Mouse (Mus musculus) mesoderm, embryonic 11.5 days (tissue): ENCODE results near the gene Abcb10.
A peak's percentile ranks its signal among the peaks of the same experiment; 100 is the strongest.
"Not testable (repeated sequence)": the region's sequence is repeated elsewhere in the genome, so short reads cannot be mapped to it uniquely, and the experiment has no call there.

Experiments
- DNase-seq: peaks from one replicate; pipeline ENCODE4 v3.0.0-alpha.2; 2012; ENCODE audit warnings: low read depth, low spot score

The Abcb10 gene

GRCm38 (mm10) chr8:123982826-123983400 is at the start of gene Abcb10:
TSS of gene Abcb10 (minus strand) at chr8:123983122.
- peak; percentile 92 for DNase-seq

- no peak for DNase-seq
These were observed 44.9 kb upstream of the Abcb10 start for GRCm38 (mm10) chr8:124027831-124028230.

- not testable (repeated sequence) for DNase-seq
These were observed 43.3 kb upstream of the Abcb10 start for GRCm38 (mm10) chr8:124026265-124026664.

- DNase-seq = peak; percentile 93
These were observed 38.6 kb upstream of the Abcb10 start, which contains the start of the genes Taf5l and Urb2 for GRCm38 (mm10) chr8:124021237-124022227. TSS of gene Taf5l (minus strand) at chr8:124021397. TSS of gene Urb2 (plus strand) at chr8:124021508.

DNA sequence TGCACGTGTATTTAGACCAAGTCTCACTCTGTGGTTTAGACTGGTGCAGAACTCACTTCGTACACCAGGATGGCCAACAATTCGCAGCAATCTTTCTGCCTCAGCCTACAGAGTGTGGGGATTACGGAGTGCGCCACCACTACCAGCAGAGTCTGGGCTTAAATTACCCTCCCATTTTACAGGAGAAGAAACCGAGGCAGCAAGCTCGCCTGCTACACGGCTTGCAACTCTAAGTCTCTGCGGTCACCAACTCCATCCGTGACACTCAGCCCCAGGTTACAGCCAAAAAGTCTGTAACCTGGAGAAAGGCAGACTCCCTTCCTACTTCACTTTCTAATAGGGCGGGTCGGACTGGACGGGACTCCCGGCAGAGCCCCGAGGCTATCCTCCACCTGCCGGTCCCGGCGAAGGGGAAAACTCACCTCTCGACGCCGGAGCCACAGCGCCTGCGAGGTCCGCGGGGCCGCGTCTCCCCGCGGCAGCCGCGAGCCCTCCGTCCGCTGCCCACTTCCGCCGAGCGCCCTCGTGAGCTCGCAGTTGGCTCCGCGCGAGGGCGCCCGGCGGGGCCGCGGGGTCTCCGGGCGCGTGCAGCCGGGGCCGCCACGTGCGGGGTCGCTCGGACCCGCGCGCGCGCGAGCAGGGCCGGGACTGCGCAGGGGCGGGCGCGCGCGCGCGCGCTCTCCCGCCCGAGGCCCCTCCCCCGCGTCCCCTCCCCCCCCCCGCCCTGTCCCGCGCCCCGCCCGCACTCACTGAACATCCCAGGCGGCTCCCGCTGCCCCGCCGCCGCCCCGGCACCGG is 37.7 kb upstream of the Abcb10 start:
- DNase-seq = peak; percentile 86

- peak; percentile 14 for DNase-seq
These were observed 36.9 kb upstream of the Abcb10 start for GRCm38 (mm10) chr8:124019782-124020181.

GRCm38 (mm10) chr8:124014751-124015150 is 31.8 kb upstream of the Abcb10 start:
- no peak for DNase-seq

- not testable (repeated sequence) for DNase-seq
These were observed 31.4 kb upstream of the Abcb10 start for GRCm38 (mm10) chr8:124014299-124014698.

DNA sequence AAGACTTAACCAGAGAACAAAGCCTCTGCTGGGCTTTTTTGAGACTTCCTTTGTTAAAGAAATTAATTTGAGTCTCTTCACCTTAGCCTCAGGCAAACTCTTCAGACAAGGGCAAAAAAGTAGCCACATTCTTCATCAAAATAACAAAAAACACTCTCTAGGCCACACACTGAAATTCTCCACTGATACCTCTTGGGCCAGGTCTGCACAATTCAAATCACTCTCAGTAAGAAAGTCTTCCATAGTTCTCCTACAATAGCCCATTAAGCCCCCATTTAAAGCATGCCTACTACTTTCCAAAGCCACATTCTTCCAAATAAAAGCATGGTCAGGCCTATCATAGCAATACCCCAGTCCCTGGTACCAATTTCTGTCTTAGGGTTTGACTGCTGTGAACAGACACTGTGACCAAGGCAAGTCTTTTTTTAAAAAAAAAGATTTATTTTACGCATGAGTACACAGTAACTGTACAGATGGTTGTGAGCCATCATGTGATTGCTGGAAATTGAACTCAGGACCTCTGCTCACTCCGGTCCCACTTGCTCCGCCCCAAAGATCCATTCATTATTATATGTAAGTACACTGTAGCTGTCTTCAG is 29.2 kb upstream of the Abcb10 start:
- no peak for DNase-seq

DNA sequence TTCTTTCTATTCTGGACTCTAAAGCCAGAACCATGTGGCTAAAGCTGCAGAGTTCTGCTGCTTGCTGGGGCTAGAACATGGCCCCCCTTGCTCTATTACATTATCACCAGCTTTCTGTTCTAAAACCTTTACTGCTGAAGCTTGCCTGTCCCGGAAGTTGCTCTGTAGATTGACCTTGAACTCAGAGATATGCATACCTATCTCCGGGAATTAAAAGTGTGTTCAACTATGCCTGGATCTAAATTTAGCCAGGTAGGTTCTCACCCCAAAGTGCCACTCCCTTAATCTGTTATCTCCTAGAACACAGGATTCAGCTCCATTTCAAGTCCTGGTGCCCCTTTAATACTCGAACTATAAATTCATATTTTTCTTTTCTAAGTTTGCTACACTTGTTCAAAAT is 28.7 kb upstream of the Abcb10 start:
- DNase-seq = no peak

DNA sequence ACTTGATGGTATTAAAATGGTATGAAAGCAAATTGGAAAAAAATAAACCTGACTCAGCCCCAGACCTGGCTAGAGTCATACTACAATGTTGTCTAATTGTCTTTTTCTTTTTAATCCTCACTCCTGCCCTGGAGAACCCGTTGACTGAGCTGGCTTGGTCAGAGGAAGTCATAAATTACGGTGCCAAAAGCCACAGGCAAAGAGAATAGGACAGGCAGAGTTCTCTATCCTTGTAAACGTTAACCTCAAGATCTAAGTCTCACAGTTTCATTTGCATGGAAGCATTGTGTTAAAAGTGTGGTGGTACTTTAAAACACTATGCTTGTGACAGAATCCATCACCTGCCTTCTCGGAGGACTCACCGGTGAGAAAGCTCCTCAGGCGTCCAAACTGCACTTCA is 24.9 kb upstream of the Abcb10 start:
- DNase-seq = no peak

DNA sequence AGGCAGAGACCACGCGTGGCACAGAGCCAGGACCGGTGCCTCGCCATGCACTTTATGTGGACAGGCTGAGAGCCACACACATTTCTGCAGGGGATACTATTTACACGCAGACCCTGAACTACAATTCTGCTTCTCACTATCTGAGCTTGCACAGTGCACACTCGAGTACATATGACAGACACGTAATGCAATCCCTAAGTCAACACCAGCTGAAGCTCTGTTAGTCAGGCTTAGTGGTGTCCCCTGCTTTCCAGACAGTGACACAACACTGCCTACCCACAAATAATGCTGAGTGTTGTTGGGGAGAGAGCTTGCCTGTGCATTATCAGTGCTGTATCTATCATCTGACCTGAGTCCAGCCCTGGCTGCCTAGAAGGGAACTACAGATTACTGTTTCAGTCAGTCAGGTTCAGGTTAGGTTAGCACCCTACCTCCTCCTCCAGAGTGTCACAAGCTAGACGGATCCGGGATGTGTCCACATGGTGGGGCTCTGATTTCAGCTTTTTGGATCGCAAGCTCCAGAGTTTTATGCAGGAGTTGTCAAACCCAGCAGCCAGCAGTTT is 19.7 kb upstream of the Abcb10 start:
- DNase-seq = no peak

DNA sequence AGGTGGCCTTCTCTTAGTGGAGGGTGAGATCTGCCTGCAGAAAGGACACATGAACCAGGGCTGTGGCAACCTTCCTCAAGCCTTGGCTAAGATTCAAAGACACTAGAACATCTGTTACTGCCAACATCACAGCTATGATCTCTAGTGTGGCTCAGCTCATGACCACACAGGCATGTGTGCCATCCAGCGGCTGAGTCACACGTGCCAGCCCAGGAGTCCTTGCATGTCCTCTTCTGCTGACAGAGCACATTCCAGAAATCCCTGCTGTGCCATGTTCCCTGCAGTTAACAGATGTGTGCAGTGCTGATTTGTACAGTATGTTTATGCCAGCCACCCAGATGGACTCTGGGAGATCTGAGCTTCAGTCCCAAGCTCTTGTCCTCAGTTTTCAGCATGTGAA is 16.6 kb upstream of the Abcb10 start:
- no peak for DNase-seq

GRCm38 (mm10) chr8:123993997-123994396 is 11.1 kb upstream of the Abcb10 start:
- DNase-seq = no peak

- no peak for DNase-seq
These were observed 10.7 kb upstream of the Abcb10 start for GRCm38 (mm10) chr8:123993597-123993996.

GRCm38 (mm10) chr8:123992587-123992986 is 9.7 kb upstream of the Abcb10 start:
- DNase-seq = no peak

DNA sequence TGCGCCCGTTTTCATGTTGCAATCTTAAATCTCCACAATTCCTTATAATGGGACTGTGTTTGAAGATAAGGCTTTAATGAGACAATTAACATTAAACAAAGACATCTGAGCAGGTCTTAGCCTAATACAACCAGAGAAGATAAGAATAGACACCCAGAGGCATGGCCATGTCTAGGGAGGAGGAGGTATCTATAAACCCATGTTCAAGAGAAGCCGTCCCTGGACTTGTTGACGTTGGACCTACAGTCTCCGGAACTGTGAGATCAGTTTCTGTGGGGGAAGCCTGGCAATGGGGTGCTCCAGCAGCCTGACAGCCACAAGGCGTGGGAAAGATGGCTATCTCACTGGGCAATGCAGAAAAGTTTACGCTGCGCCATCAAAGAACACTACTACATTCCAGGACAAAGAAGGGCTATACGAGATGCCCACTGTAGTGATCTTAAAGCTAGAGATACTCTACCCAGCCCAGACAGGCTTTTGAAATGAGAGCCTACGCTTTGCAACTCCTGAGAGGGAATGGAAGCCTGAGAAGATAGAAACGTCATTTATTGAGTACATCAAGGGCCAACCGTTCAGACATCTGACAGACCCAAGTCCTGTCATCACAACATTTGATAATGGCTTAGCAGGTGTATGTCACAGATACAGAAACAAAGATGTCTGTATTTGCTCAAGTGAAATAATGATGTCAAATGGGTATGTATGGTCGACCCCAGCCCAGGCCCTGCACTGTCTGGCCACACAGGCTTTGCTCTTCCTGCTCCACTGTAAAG is 7.5 kb upstream of the Abcb10 start:
- DNase-seq = no peak

- no peak for DNase-seq
These were observed 6.2 kb upstream of the Abcb10 start for GRCm38 (mm10) chr8:123989128-123989527.

GRCm38 (mm10) chr8:123988605-123989038 is 5.7 kb upstream of the Abcb10 start:
- no peak for DNase-seq

GRCm38 (mm10) chr8:123982291-123982793 is 580 bp downstream of the Abcb10 start:
- peak; percentile 23 for DNase-seq
